ENCODE assay signal across 23 mouse cellular contexts in genomic region chr3:87385105-87385504, GRCm38 (mm10). TPM values are rescaled to one million over a fixed set of nuclear protein-coding genes. Genes with fewer than 3 reads are reported as not detected.
"Had no signal": no experiment of that assay in that cellular context is flagged by ENCODE, and none has a peak within 500 bp of the region (broad histone marks: within the 10 kb centered on the region; RNA-seq: fewer than 3 reads in every experiment).

No protein-coding gene starts in this region.

- H3K27ac ChIP-seq: neural tube, embryonic 15.5 days; stomach, embryonic 15.5 days; stomach, postnatal 0 days had no signal

- H3K4me1 ChIP-seq: neural tube, embryonic 15.5 days; stomach, embryonic 15.5 days had no signal

- H3K4me3 ChIP-seq: neural tube, embryonic 15.5 days; stomach, embryonic 15.5 days had no signal

- H3K4me2 ChIP-seq: neural tube, embryonic 15.5 days; stomach, embryonic 15.5 days had no signal

- H3K36me3 ChIP-seq: neural tube, embryonic 15.5 days; stomach, embryonic 15.5 days had no signal

- H3K9me3 ChIP-seq: neural tube, embryonic 15.5 days; stomach, embryonic 15.5 days had no signal

- H3K9ac ChIP-seq: neural tube, embryonic 15.5 days; stomach, embryonic 15.5 days had no signal

- DNase-seq: retina, postnatal 1 day; right cerebral cortex, adult 18-20 months; right cerebral cortex, postnatal 14 days; right cerebral cortex, postnatal 25 days; right cerebral cortex, postnatal 4 days; spleen, adult 18-20 months; thymus, adult 18-20 months; thymus, adult 2 months; thymus, postnatal 14 days; thymus, postnatal 25 days; thymus, postnatal 36 days; thymus, postnatal 4 days had no signal

- H3K27me3 ChIP-seq: neural tube, embryonic 15.5 days; stomach, embryonic 15.5 days had no signal

RNA-seq across cellular contexts. Expression of gene Fcrl1, which starts 8.9 kb away (rescaled TPM):
- polyA plus RNA-seq: neural tube, embryonic 14.5 days; testis, adult 2 months had no signal

RNA-seq across cellular contexts. Expression of gene Cd5l, which starts 27.4 kb away (rescaled TPM):
- total RNA-seq: neutrophil, adult 5-6 weeks had no signal
- polyA plus RNA-seq: neural tube, embryonic 14.5 days; small intestine, adult 2 months had no signal

RNA-seq across cellular contexts. Expression of gene Fcrl5, which starts 50.5 kb away (rescaled TPM):
- polyA plus RNA-seq: neural tube, embryonic 14.5 days; neural tube, embryonic 15.5 days; small intestine, adult 2 months; stomach, embryonic 14.5 days; stomach, embryonic 15.5 days; stomach, embryonic 16.5 days; stomach, postnatal 0 days; testis, adult 2 months; thymus, postnatal 0 days; urinary bladder, adult 2 months had no signal
